Mouse (Mus musculus): Measurements from ENCODE around the gene Jag2. TPM values are rescaled to one million over a fixed set of nuclear protein-coding genes. Genes with fewer than 3 reads are reported as not detected.

Jag2 gene
- 0.25 TPM in 1 of 2 replicates, not detected in the other for polyA plus RNA-seq (2011; ENCODE audit: insufficient read length, low read depth, missing spikeins)

GRCm38 (mm10) chr12:112929562-112930352, at the start of gene Jag2:
Jag2 (minus strand) TSS chr12:112929776.
- no peak for TF ChIP-seq CTCF (IDR thresholded peaks at IDR 0.05; ENCODE audit: borderline replicate concordance, insufficient read depth, low read length)
- no peak for TF ChIP-seq POLR2A (IDR thresholded peaks at IDR 0.05; ENCODE audit: low read depth, low read length)
- Histone ChIP-seq H3K4me3 (ENCODE audit: insufficient read depth, low read length) (peak within 1 kb of the TSS; percentile 10; the same call in 1 of the 2 replicates), H3K4me1 (ENCODE audit: control insufficient read depth, insufficient read depth, low read length) (no peaks in the 10 kb centered on the region), H3K27ac (ENCODE audit: insufficient read depth, low read length) (no peak within 1 kb of the TSS)

GRCm38 (mm10) chr12:112977156-112977555, 47.6 kb upstream of the Jag2 start:
- TF ChIP-seq POLR2A (IDR thresholded peaks at IDR 0.05; ENCODE audit: low read depth, low read length), result no peak
- no peak for TF ChIP-seq CTCF (IDR thresholded peaks at IDR 0.05; ENCODE audit: borderline replicate concordance, insufficient read depth, low read length)
- Histone ChIP-seq H3K4me3 (ENCODE audit: insufficient read depth, low read length) (peak overlapping the region; percentile 53), H3K4me1 (ENCODE audit: control insufficient read depth, insufficient read depth, low read length) (no peaks in the 10 kb centered on the region), H3K27ac (ENCODE audit: insufficient read depth, low read length) (no peak overlapping the region)

GRCm38 (mm10) chr12:112976371-112977073, 46.9 kb upstream of the Jag2 start, which contains the start of gene Btbd6:
Btbd6 (plus strand) TSS chr12:112976482.
- H3K4me3 ChIP-seq (ENCODE audit: insufficient read depth, low read length), result peak within 1 kb of the TSS; percentile 53
- TF ChIP-seq CTCF (IDR thresholded peaks at IDR 0.05; ENCODE audit: borderline replicate concordance, insufficient read depth, low read length) (0 out of 2 replicates have a peak, but pooled peaks have one; percentile 10), POLR2A (IDR thresholded peaks at IDR 0.05; ENCODE audit: low read depth, low read length) (peak; percentile 77)
- no peaks in the 10 kb centered on the region for H3K4me1 ChIP-seq (ENCODE audit: control insufficient read depth, insufficient read depth, low read length)
- peak within 1 kb of the TSS; percentile 52; the same call in 1 of the 2 replicates for H3K27ac ChIP-seq (ENCODE audit: insufficient read depth, low read length)

- H3K27ac ChIP-seq (ENCODE audit: insufficient read depth, low read length), result no peak overlapping the region
- H3K4me1 ChIP-seq (ENCODE audit: control insufficient read depth, insufficient read depth, low read length), result no peaks in the 10 kb centered on the region
- H3K4me3 ChIP-seq (ENCODE audit: insufficient read depth, low read length), result no peak overlapping the region
- TF ChIP-seq CTCF (IDR thresholded peaks at IDR 0.05; ENCODE audit: borderline replicate concordance, insufficient read depth, low read length) (no peak), POLR2A (IDR thresholded peaks at IDR 0.05; ENCODE audit: low read depth, low read length) (no peak)
Measured at GRCm38 (mm10) chr12:112974736-112975135, 45.2 kb upstream of the Jag2 start.

- no peak for TF ChIP-seq CTCF (IDR thresholded peaks at IDR 0.05; ENCODE audit: borderline replicate concordance, insufficient read depth, low read length)
- TF ChIP-seq POLR2A (IDR thresholded peaks at IDR 0.05; ENCODE audit: low read depth, low read length), result no peak
Measured at GRCm38 (mm10) chr12:112969616-112970015, 40.0 kb upstream of the Jag2 start.

GRCm38 (mm10) chr12:112968943-112969342, 39.4 kb upstream of the Jag2 start:
- Histone ChIP-seq H3K4me1 (ENCODE audit: control insufficient read depth, insufficient read depth, low read length) (no peaks in the 10 kb centered on the region), H3K27ac (ENCODE audit: insufficient read depth, low read length) (no peak overlapping the region), H3K4me3 (ENCODE audit: insufficient read depth, low read length) (no peak overlapping the region)
- TF ChIP-seq POLR2A (IDR thresholded peaks at IDR 0.05; ENCODE audit: low read depth, low read length) (no peak), CTCF (IDR thresholded peaks at IDR 0.05; ENCODE audit: borderline replicate concordance, insufficient read depth, low read length) (no peak)

More at GRCm38 (mm10) chr12:112969616-112970015, 40.0 kb upstream of the Jag2 start:
- Histone ChIP-seq H3K4me1 (ENCODE audit: control insufficient read depth, insufficient read depth, low read length) (no peaks in the 10 kb centered on the region), H3K4me3 (ENCODE audit: insufficient read depth, low read length) (no peak overlapping the region), H3K27ac (ENCODE audit: insufficient read depth, low read length) (no peak overlapping the region)

GRCm38 (mm10) chr12:112965783-112966182, 36.2 kb upstream of the Jag2 start:
- TF ChIP-seq POLR2A (IDR thresholded peaks at IDR 0.05; ENCODE audit: low read depth, low read length), result no peak
- no peak for TF ChIP-seq CTCF (IDR thresholded peaks at IDR 0.05; ENCODE audit: borderline replicate concordance, insufficient read depth, low read length)
- Histone ChIP-seq H3K4me3 (ENCODE audit: insufficient read depth, low read length) (no peak overlapping the region), H3K4me1 (ENCODE audit: control insufficient read depth, insufficient read depth, low read length) (no peaks in the 10 kb centered on the region), H3K27ac (ENCODE audit: insufficient read depth, low read length) (no peak overlapping the region)

- no peak for TF ChIP-seq POLR2A (IDR thresholded peaks at IDR 0.05; ENCODE audit: low read depth, low read length)
- TF ChIP-seq CTCF (IDR thresholded peaks at IDR 0.05; ENCODE audit: borderline replicate concordance, insufficient read depth, low read length), result no peak
- no peaks in the 10 kb centered on the region for H3K4me1 ChIP-seq (ENCODE audit: control insufficient read depth, insufficient read depth, low read length)
- no peak overlapping the region for H3K27ac ChIP-seq (ENCODE audit: insufficient read depth, low read length)
- H3K4me3 ChIP-seq (ENCODE audit: insufficient read depth, low read length), result no peak overlapping the region
Measured at GRCm38 (mm10) chr12:112961872-112962271, 32.3 kb upstream of the Jag2 start.

- no peak overlapping the region for H3K4me3 ChIP-seq (ENCODE audit: insufficient read depth, low read length)
- no peak overlapping the region for H3K27ac ChIP-seq (ENCODE audit: insufficient read depth, low read length)
- H3K4me1 ChIP-seq (ENCODE audit: control insufficient read depth, insufficient read depth, low read length), result no peaks in the 10 kb centered on the region
- TF ChIP-seq POLR2A (IDR thresholded peaks at IDR 0.05; ENCODE audit: low read depth, low read length), result no peak
- no peak for TF ChIP-seq CTCF (IDR thresholded peaks at IDR 0.05; ENCODE audit: borderline replicate concordance, insufficient read depth, low read length)
Measured at GRCm38 (mm10) chr12:112961428-112961827, 31.9 kb upstream of the Jag2 start.
